Mouse (Mus musculus) limb, embryonic 11.5 days (tissue): ENCODE measurements around the gene Ggct. TPM values are rescaled to one million over a fixed set of nuclear protein-coding genes. Genes with fewer than 3 reads are reported as not detected.

ENCODE experiments used
- ATAC-seq: fragments of 200-750 bp; cut with Nextera tagmentation; 2 replicates; pipeline ENCODE4 v1.8.0; 2017; ENCODE audit warnings: low read depth; ENCODE audit not compliant: insufficient number of reproducible peaks, low FRiP score, low TSS enrichment
- DNase-seq: peaks from one replicate; pipeline ENCODE4 v3.0.0-alpha.2; 2015; ENCODE audit warnings: low spot score
- H3K27ac ChIP-seq: fragments of 300-500 bp; sonication (generic); replicated peaks from 2 replicates; pipeline ENCODE4 v1.5.1; 2014; ENCODE audit warnings: low read depth, mild to moderate bottlenecking, low read length
- H3K27me3 ChIP-seq: fragments of 300-500 bp; sonication (generic); 2 replicates; pipeline ENCODE4 v1.6.1; 2014; ENCODE audit warnings: mild to moderate bottlenecking, low read length, mixed read lengths; ENCODE audit not compliant: control insufficient read depth, insufficient read depth
- H3K36me3 ChIP-seq: fragments of 300-500 bp; sonication (generic); 2 replicates; pipeline ENCODE4 v1.6.1; 2014; ENCODE audit warnings: mild to moderate bottlenecking, low read length, moderate library complexity, mixed read lengths; ENCODE audit not compliant: control insufficient read depth, insufficient read depth
- H3K4me1 ChIP-seq: fragments of 300-500 bp; sonication (generic); 2 replicates; pipeline ENCODE4 v1.6.1; 2014; ENCODE audit warnings: low read length, mixed read lengths; ENCODE audit not compliant: control insufficient read depth, insufficient read depth
- H3K4me2 ChIP-seq: fragments of 300-500 bp; sonication (generic); 2 replicates; pipeline ENCODE4 v1.6.1; 2014; ENCODE audit warnings: low read depth, mild to moderate bottlenecking, moderate library complexity; ENCODE audit not compliant: severe bottlenecking
- H3K4me3 ChIP-seq: fragments of 300-500 bp; sonication (generic); 2 replicates; pipeline ENCODE4 v1.5.1; 2014; ENCODE audit warnings: low read depth, low read length
- H3K9ac ChIP-seq: fragments of 300-500 bp; sonication (generic); 2 replicates; pipeline ENCODE4 v1.6.1; 2014; ENCODE audit warnings: mild to moderate bottlenecking, low read length
- H3K9me3 ChIP-seq: fragments of 300-500 bp; sonication (generic); 2 replicates; pipeline ENCODE4 v1.6.1; 2016; ENCODE audit warnings: low read length; ENCODE audit not compliant: control insufficient read depth
- WGBS: fragments of 180-500 bp; shearing (Covaris S2); extraction: QIAGEN DNeasy Blood & Tissue Kit; methylation state at CpG from one replicate; pipeline ENCODE4 v1.1.7; 2014; 5-methylcytosine and 5-hydroxymethylcytosine counted together
- polyA plus RNA-seq: library from polyadenylated mRNA; unstranded; fragments of >200 nt; fragmentation: Nextera tagmentation; extraction: Ambion mirVana; gene quantifications from 2 replicates; pipeline ENCODE4 v1.2.1, GENCODE M21; 2014

Gene Ggct
- polyA plus RNA-seq, 1 experiment from 2014 or later: 8.3 TPM

- H3K27me3 ChIP-seq: no peaks in the 10 kb centered on the region
- H3K4me3 ChIP-seq: no peak overlapping the region
- ATAC-seq (no peak), DNase-seq (no peak)
- no peaks in the 10 kb centered on the region for H3K4me1 ChIP-seq
- no peaks in the 10 kb centered on the region for H3K9me3 ChIP-seq
- WGBS: 75% methylated on average over 2 of the region's 2 CpGs
- H3K36me3 ChIP-seq: no peaks in the 10 kb centered on the region
- no peak overlapping the region for H3K4me2 ChIP-seq
- H3K27ac ChIP-seq: no peak overlapping the region
- H3K9ac ChIP-seq: no peak overlapping the region
Measured at GRCm38 (mm10) chr6:55018417-55018816, 25.7 kb upstream of the Ggct start.

GRCm38 (mm10) chr6:55016710-55017583 lies 24.2 kb upstream of the Ggct start:
- Histone ChIP-seq H3K9ac (no peak overlapping the region), H3K27ac (no peak overlapping the region), H3K36me3 (no peaks in the 10 kb centered on the region), H3K27me3 (no peaks in the 10 kb centered on the region), H3K4me1 (no peaks in the 10 kb centered on the region), H3K4me2 (no peak overlapping the region), H3K4me3 (no peak overlapping the region), H3K9me3 (no peaks in the 10 kb centered on the region)
- ATAC-seq (no peak), DNase-seq (peak; percentile 78)
- 29% methylated on average over 15 of the region's 15 CpGs for WGBS

- H3K9ac ChIP-seq: no peak overlapping the region
- ATAC-seq: no peak
- H3K9me3 ChIP-seq: no peaks in the 10 kb centered on the region
- no peak overlapping the region for H3K4me3 ChIP-seq
- H3K4me1 ChIP-seq: no peaks in the 10 kb centered on the region
- no peak overlapping the region for H3K27ac ChIP-seq
- no peaks in the 10 kb centered on the region for H3K27me3 ChIP-seq
- DNase-seq: peak; percentile 42
- 22% methylated on average over 5 of the region's 5 CpGs for WGBS
- no peaks in the 10 kb centered on the region for H3K36me3 ChIP-seq
- no peak overlapping the region for H3K4me2 ChIP-seq
Measured at GRCm38 (mm10) chr6:55016236-55016635, 23.5 kb upstream of the Ggct start.

GRCm38 (mm10) chr6:55014184-55014583 lies 21.4 kb upstream of the Ggct start:
- DNase-seq: no peak
- Histone ChIP-seq H3K9me3 (no peaks in the 10 kb centered on the region), H3K36me3 (no peaks in the 10 kb centered on the region), H3K9ac (no peak overlapping the region), H3K27me3 (no peaks in the 10 kb centered on the region), H3K4me3 (no peak overlapping the region), H3K27ac (no peak overlapping the region), H3K4me1 (no peaks in the 10 kb centered on the region), H3K4me2 (no peak overlapping the region)
- ATAC-seq: no peak
- 94% methylated on average over 3 of the region's 3 CpGs for WGBS

- Histone ChIP-seq H3K4me1 (no peaks in the 10 kb centered on the region), H3K9me3 (no peaks in the 10 kb centered on the region), H3K36me3 (no peaks in the 10 kb centered on the region), H3K9ac (no peak overlapping the region), H3K27ac (no peak overlapping the region), H3K4me3 (no peak overlapping the region), H3K27me3 (no peaks in the 10 kb centered on the region), H3K4me2 (no peak overlapping the region)
- DNase-seq: no peak
- ATAC-seq: no peak
- WGBS: 89% methylated on average over 7 of the region's 7 CpGs
Measured at GRCm38 (mm10) chr6:55012516-55012915, 19.8 kb upstream of the Ggct start.

- WGBS: 62% methylated on average over 4 of the region's 4 CpGs
- H3K9ac ChIP-seq: no peak overlapping the region
- H3K36me3 ChIP-seq: no peaks in the 10 kb centered on the region
- H3K4me3 ChIP-seq: no peak overlapping the region
- no peaks in the 10 kb centered on the region for H3K9me3 ChIP-seq
- DNase-seq (no peak), ATAC-seq (no peak)
- no peaks in the 10 kb centered on the region for H3K27me3 ChIP-seq
- 0 out of 2 replicates have a peak overlapping the region, but pooled peaks have one; percentile 24 for H3K4me2 ChIP-seq
- H3K4me1 ChIP-seq: no peaks in the 10 kb centered on the region
- peak overlapping the region; percentile 89 for H3K27ac ChIP-seq
Measured at GRCm38 (mm10) chr6:55010330-55011091, 17.8 kb upstream of the Ggct start.

- Histone ChIP-seq H3K36me3 (no peaks in the 10 kb centered on the region), H3K9ac (peak overlapping the region; percentile 37), H3K4me1 (no peaks in the 10 kb centered on the region), H3K27ac (peak overlapping the region; percentile 89), H3K4me2 (peak overlapping the region; percentile 22), H3K4me3 (peak overlapping the region; percentile 8; the same call in 1 of the 2 replicates), H3K27me3 (no peaks in the 10 kb centered on the region), H3K9me3 (no peaks in the 10 kb centered on the region)
- WGBS: 47% methylated on average over 16 of the region's 16 CpGs
- DNase-seq (peak; percentile 43), ATAC-seq (peak; percentile 62; the same call in 1 of the 2 replicates)
Measured at GRCm38 (mm10) chr6:55009391-55010230, 16.9 kb upstream of the Ggct start.

- Histone ChIP-seq H3K4me1 (no peaks in the 10 kb centered on the region), H3K4me3 (no peak overlapping the region), H3K4me2 (no peak overlapping the region), H3K9me3 (no peaks in the 10 kb centered on the region), H3K36me3 (no peaks in the 10 kb centered on the region), H3K9ac (no peak overlapping the region), H3K27ac (no peak overlapping the region), H3K27me3 (no peaks in the 10 kb centered on the region)
- DNase-seq: no peak
- no peak for ATAC-seq
- 86% methylated on average over 8 of the region's 8 CpGs for WGBS
Measured at GRCm38 (mm10) chr6:55008401-55008800, 15.7 kb upstream of the Ggct start.
